ENCODE assay signal across 34 mouse cellular contexts in the genomic region with DNA sequence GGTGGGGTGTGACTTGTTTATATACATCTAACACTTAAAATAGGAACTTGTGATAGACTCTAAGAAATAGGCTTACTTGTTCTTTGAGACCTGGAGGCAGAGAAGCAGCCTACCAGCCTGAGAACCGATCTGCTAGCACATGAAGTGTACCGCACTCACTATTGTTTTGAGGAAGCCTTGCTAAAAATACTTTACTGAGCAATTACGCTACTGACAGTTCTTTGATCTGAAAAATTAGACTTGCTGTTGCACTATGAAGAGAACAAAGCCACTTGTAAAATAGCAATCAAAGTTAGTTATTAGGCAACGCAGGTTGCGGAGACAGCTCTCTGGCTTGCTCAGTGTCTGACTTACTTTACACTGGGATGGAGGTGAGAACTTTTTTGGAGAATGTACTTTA. TPM values are rescaled to one million over a fixed set of nuclear protein-coding genes. Genes with fewer than 3 reads are reported as not detected.
A peak's percentile ranks its signal among the peaks of the same experiment; 100 is the strongest.
DNase-seq lines count a peak whose midpoint lies in the region; ATAC-seq and TF ChIP-seq lines count a peak whose summit lies in the region.
"Had no signal": no experiment of that assay in that cellular context is flagged by ENCODE, and none has a peak within 500 bp of the region (broad histone marks: within the 10 kb centered on the region; RNA-seq: fewer than 3 reads in every experiment).

No protein-coding gene starts in this region.

- no peaks in the 10 kb centered on the region for H3K4me1 ChIP-seq in forebrain, embryonic 16.5 days (replicated peaks; ENCODE audit: control insufficient read depth, insufficient read depth, low read length)
- no peaks in the 10 kb centered on the region for H3K4me1 ChIP-seq in forebrain, embryonic 12.5 days
- peaks cover 60% of the 10 kb centered on the region for H3K4me1 ChIP-seq in bone marrow macrophage, adult 2 months (ENCODE audit: control insufficient read depth, insufficient read depth, low read length)
- H3K4me1 ChIP-seq: embryonic facial prominence, embryonic 10.5 days; embryonic facial prominence, embryonic 15.5 days; forebrain, embryonic 15.5 days; heart, embryonic 12.5 days; hindbrain, embryonic 13.5 days; kidney, embryonic 15.5 days; limb, embryonic 12.5 days; midbrain, embryonic 10.5 days had no signal

- peak overlapping the region; percentile 22; the same call in 1 of the 2 replicates for H3K27ac ChIP-seq in forebrain, embryonic 16.5 days (ENCODE audit: low read length)
- H3K27ac ChIP-seq in forebrain, embryonic 12.5 days: no peak overlapping the region
- peak overlapping the region; percentile 10; the same call in 1 of the 2 replicates for H3K27ac ChIP-seq in bone marrow macrophage, adult 2 months (ENCODE audit: insufficient read depth, low read depth, low read length)
- H3K27ac ChIP-seq: embryonic facial prominence, embryonic 10.5 days; embryonic facial prominence, embryonic 15.5 days; forebrain, embryonic 15.5 days; hindbrain, embryonic 13.5 days; kidney, embryonic 15.5 days; layer of hippocampus, adult 2 months; left cerebral cortex, adult 2 months; limb, embryonic 12.5 days; midbrain, embryonic 10.5 days; midbrain, embryonic 15.5 days had no signal

- 72% methylated on average over 5 of the region's 5 CpGs for WGBS in forebrain, embryonic 16.5 days
- 90% methylated on average over 5 of the region's 5 CpGs for WGBS in forebrain, embryonic 12.5 days

- no peak overlapping the region for H3K4me3 ChIP-seq in forebrain, embryonic 16.5 days (replicated peaks; ENCODE audit: low read length)
- H3K4me3 ChIP-seq in forebrain, embryonic 12.5 days (replicated peaks): no peak overlapping the region
- H3K4me3 ChIP-seq in bone marrow macrophage, adult 2 months (ENCODE audit: insufficient read depth, low read length): no peak overlapping the region
- H3K4me3 ChIP-seq: embryonic facial prominence, embryonic 10.5 days; embryonic facial prominence, embryonic 15.5 days; forebrain, embryonic 15.5 days; heart, embryonic 12.5 days; hindbrain, embryonic 13.5 days; kidney, embryonic 15.5 days; layer of hippocampus, adult 2 months; left cerebral cortex, adult 2 months; limb, embryonic 12.5 days; midbrain, embryonic 10.5 days; midbrain, embryonic 15.5 days had no signal

- H3K36me3 ChIP-seq in forebrain, embryonic 16.5 days (ENCODE audit: control insufficient read depth, insufficient read depth): no peaks in the 10 kb centered on the region
- no peaks in the 10 kb centered on the region for H3K36me3 ChIP-seq in forebrain, embryonic 12.5 days (replicated peaks)
- H3K36me3 ChIP-seq: embryonic facial prominence, embryonic 10.5 days; embryonic facial prominence, embryonic 15.5 days; forebrain, embryonic 15.5 days; heart, embryonic 12.5 days; hindbrain, embryonic 13.5 days; kidney, embryonic 15.5 days; limb, embryonic 12.5 days; midbrain, embryonic 10.5 days; midbrain, embryonic 15.5 days had no signal

- no peaks in the 10 kb centered on the region for H3K27me3 ChIP-seq in forebrain, embryonic 16.5 days (replicated peaks; ENCODE audit: control insufficient read depth, insufficient read depth, low read length)
- no peaks in the 10 kb centered on the region for H3K27me3 ChIP-seq in forebrain, embryonic 12.5 days
- H3K27me3 ChIP-seq: embryonic facial prominence, embryonic 15.5 days; forebrain, embryonic 15.5 days; heart, embryonic 12.5 days; hindbrain, embryonic 13.5 days; kidney, embryonic 15.5 days; limb, embryonic 12.5 days; midbrain, embryonic 15.5 days had no signal

- H3K9me3 ChIP-seq in forebrain, embryonic 16.5 days (ENCODE audit: control insufficient read depth, low read length): no peaks in the 10 kb centered on the region
- H3K9me3 ChIP-seq in forebrain, embryonic 12.5 days: no peaks in the 10 kb centered on the region
- H3K9me3 ChIP-seq: embryonic facial prominence, embryonic 10.5 days; embryonic facial prominence, embryonic 15.5 days; forebrain, embryonic 15.5 days; heart, embryonic 12.5 days; hindbrain, embryonic 13.5 days; kidney, embryonic 15.5 days; limb, embryonic 12.5 days; midbrain, embryonic 10.5 days; midbrain, embryonic 15.5 days had no signal

- 0 out of 2 replicates have a peak, but pooled peaks have one; percentile 20 for ATAC-seq in forebrain, embryonic 16.5 days
- ATAC-seq in forebrain, embryonic 12.5 days (ENCODE audit: low FRiP score): no peak
- ATAC-seq in inflammation-experienced regulatory T-cells, adult 6 months: peak; percentile 46
- ATAC-seq: activated CD4-positive, CD25-positive, alpha-beta regulatory T cell, adult 4 months; forebrain, embryonic 15.5 days; liver, postnatal 0 days; midbrain, embryonic 15.5 days had no signal

- peak; percentile 47 for DNase-seq in A20 (ENCODE audit: low read depth, low spot score)
- DNase-seq in thymus, postnatal 0 days (ENCODE audit: low spot score): no peak
- DNase-seq in gastrocnemius, postnatal 10 days: no peak
- DNase-seq in frontal cortex, postnatal 14 days (ENCODE audit: low spot score in 2 of 2): no peak
- DNase-seq: adrenal gland, adult 8-10 months; cerebellum, adult 18-20 months; cerebellum, postnatal 14 days; gastrocnemius, postnatal 36 days; heart, adult 18-20 months; heart, postnatal 4 days; kidney, adult 11 months; kidney, postnatal 25 days; liver, postnatal 0 days; lung, postnatal 14 days; right cerebral cortex, postnatal 25 days; spleen, adult 18-20 months; thymus, adult 18-20 months; thymus, postnatal 36 days had no signal

- no peak for TF ChIP-seq POLR2A in bone marrow macrophage, adult 2 months (IDR thresholded peaks at IDR 0.05; ENCODE audit: borderline replicate concordance, low read depth, low read length)

- no peak for TF ChIP-seq CTCF in bone marrow macrophage, adult 2 months (IDR thresholded peaks at IDR 0.05; ENCODE audit: low read depth, low read length)

- no peak overlapping the region for H3K4me2 ChIP-seq in forebrain, embryonic 16.5 days (ENCODE audit: low read length)
- H3K4me2 ChIP-seq in forebrain, embryonic 12.5 days: no peak overlapping the region
- H3K4me2 ChIP-seq: embryonic facial prominence, embryonic 15.5 days; forebrain, embryonic 15.5 days; heart, embryonic 12.5 days; hindbrain, embryonic 13.5 days; kidney, embryonic 15.5 days; limb, embryonic 12.5 days; midbrain, embryonic 15.5 days had no signal

- H3K9ac ChIP-seq in forebrain, embryonic 16.5 days (replicated peaks; ENCODE audit: low read depth, low read length): no peak overlapping the region
- no peak overlapping the region for H3K9ac ChIP-seq in forebrain, embryonic 12.5 days
- H3K9ac ChIP-seq: embryonic facial prominence, embryonic 15.5 days; forebrain, embryonic 15.5 days; heart, embryonic 12.5 days; hindbrain, embryonic 13.5 days; kidney, embryonic 15.5 days; limb, embryonic 12.5 days; liver, postnatal 0 days; midbrain, embryonic 15.5 days had no signal

RNA-seq across cellular contexts. Expression of a gene that starts 37.1 kb away (rescaled TPM):
- polyA plus RNA-seq in forebrain, embryonic 16.5 days (2015; fragmentation: Nextera tagmentation; extraction: Ambion mirVana): 36.6 and 39.4 TPM in 2 replicates
- polyA plus RNA-seq in forebrain, embryonic 12.5 days (2016; fragmentation: Nextera tagmentation; extraction: Ambion mirVana): 17.0 and 20.8 TPM in 2 replicates
- polyA plus RNA-seq in bone marrow macrophage, adult 2 months (2012; ENCODE audit: insufficient read depth, insufficient read length, missing spikeins): 20.8 and 28.7 TPM in 2 replicates
- polyA plus RNA-seq in inflammation-experienced regulatory T-cells, adult 6 months (2017; shearing (Covaris generic)): 1 to 10 TPM in 2 of 3 experiments, under 1 TPM in 1; 0.59 to 1.5 (median 1.3) TPM
- 10.3 and 10.9 TPM in 2 replicates for polyA plus RNA-seq in thymus, postnatal 0 days (2015; fragmentation: Nextera tagmentation; extraction: Ambion mirVana)
- 10 to 100 TPM; 11.9 to 13.1 TPM for total RNA-seq in gastrocnemius, postnatal 10 days (2021)
